Mouse (Mus musculus): ENCODE measurements at regions not wholly inside any gene's neighbourhood (a gene's known extent, or its start where the extent isn't known, plus 50 kb on each side); places are given as distances from the start of the nearest gene placed in this dataset.
"Not testable (repeated sequence)": the region's sequence is repeated elsewhere in the genome, so short reads cannot be mapped to it uniquely, and the experiment has no call there.

GRCm38 (mm10) chr6:47743856-47744255, 69.4 kb downstream of the Pdia4 start:
- not testable (repeated sequence) for TF ChIP-seq POLR2A (IDR thresholded peaks at IDR 0.05; ENCODE audit: control insufficient read depth, extremely low read depth, insufficient read depth, low read length, poor library complexity); CTCF (IDR thresholded peaks at IDR 0.05; ENCODE audit: borderline replicate concordance, control insufficient read depth, extremely low read depth, insufficient read depth, low read length, poor library complexity)
